Mouse (Mus musculus): ENCODE measurements around the gene Hbp1. TPM values are rescaled to one million over a fixed set of nuclear protein-coding genes. Genes with fewer than 3 reads are reported as not detected.

Hbp1 gene
- polyA plus RNA-seq, 1 experiment from 2014 or later = 112 TPM

DNA sequence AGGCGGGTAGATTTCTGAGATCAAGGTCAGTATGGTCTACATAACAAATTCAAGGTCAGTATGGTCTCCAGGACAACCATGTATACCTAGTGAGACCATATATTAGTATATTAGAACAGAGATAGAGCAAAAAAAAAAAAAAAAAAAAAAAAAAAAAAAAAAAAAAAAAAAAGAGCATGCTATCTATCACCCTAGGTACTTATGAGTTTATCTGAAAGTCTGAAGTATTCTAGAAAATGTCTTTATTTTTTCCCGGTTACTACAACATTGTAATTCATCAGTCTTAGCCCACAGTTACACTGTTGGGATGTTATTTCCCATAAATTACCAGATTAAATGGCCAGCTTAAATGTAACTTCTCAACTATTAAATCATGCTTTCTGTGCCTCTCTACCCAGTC lies 5.9 kb downstream of the Hbp1 start:
- no peaks in the 10 kb centered on the region for H3K27me3 ChIP-seq (replicated peaks; ENCODE audit: control insufficient read depth, insufficient read depth, low read length)
- 82% methylated on average over 2 of the region's 2 CpGs for whole genome bisulfite sequencing

DNA sequence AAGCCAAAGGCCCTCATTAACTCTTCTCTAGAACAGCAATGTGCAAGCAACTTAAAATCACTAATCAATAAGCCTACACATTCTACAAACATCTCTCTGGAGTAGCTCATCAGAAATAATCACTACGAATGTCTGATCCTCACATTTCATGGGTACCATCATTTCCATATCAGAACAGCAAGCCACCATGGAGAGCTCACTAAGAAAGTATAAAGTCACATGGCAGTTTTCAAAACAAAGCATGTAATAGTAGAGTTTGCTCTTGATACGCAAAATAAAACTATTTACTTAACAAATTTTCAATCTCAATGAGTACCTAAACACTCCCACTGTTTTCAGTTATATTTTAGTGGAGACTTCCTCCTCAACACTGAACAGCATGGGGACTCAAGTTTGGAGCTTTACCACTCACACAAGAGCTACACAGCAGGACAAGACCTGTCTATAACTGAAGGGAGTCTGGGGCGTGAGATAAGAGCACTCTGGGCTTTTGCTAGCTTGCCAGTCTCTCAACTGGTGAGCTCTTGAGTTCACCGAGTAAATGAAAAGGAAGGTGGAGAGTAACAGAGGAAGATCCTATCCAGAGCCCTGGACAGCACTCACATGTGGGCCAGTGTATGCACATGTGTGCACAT lies 7.2 kb downstream of the Hbp1 start:
- Histone ChIP-seq H3K4me3 (ENCODE audit: low read depth, low read length) (no peak overlapping the region), H3K4me2 (ENCODE audit: low read length) (no peak overlapping the region), H3K9ac (ENCODE audit: low read length) (no peak overlapping the region), H3K36me3 (ENCODE audit: control insufficient read depth, insufficient read depth, low read length) (peaks cover 54% of the 10 kb centered on the region), H3K9me3 (ENCODE audit: control insufficient read depth, low read length) (no peaks in the 10 kb centered on the region), H3K27me3 (replicated peaks; ENCODE audit: control insufficient read depth, insufficient read depth, low read length) (no peaks in the 10 kb centered on the region), H3K4me1 (replicated peaks; ENCODE audit: control insufficient read depth, insufficient read depth, low read length) (no peaks in the 10 kb centered on the region; the same call in 1 of the 2 replicates), H3K27ac (ENCODE audit: low read depth) (no peak overlapping the region)
- DNase-seq (ENCODE audit: low spot score) = no peak
- 92% methylated on average over 4 of the region's 4 CpGs for WGBS
- ATAC-seq (replicated peaks; ENCODE audit: low FRiP score, low TSS enrichment, low read depth) = no peak

More for the DNA sequence above, 5.9 kb downstream of the Hbp1 start:
- Histone ChIP-seq H3K4me2 (ENCODE audit: low read length) (no peak overlapping the region), H3K36me3 (ENCODE audit: control insufficient read depth, insufficient read depth, low read length) (peaks cover 42% of the 10 kb centered on the region), H3K27ac (ENCODE audit: low read depth) (no peak overlapping the region), H3K4me3 (ENCODE audit: low read depth, low read length) (no peak overlapping the region), H3K4me1 (replicated peaks; ENCODE audit: control insufficient read depth, insufficient read depth, low read length) (no peaks in the 10 kb centered on the region; the same call in 1 of the 2 replicates), H3K9me3 (ENCODE audit: control insufficient read depth, low read length) (no peaks in the 10 kb centered on the region), H3K9ac (ENCODE audit: low read length) (no peak overlapping the region)
- ATAC-seq (replicated peaks; ENCODE audit: low FRiP score, low TSS enrichment, low read depth) (no peak), DNase-seq (ENCODE audit: low spot score) (no peak)

DNA sequence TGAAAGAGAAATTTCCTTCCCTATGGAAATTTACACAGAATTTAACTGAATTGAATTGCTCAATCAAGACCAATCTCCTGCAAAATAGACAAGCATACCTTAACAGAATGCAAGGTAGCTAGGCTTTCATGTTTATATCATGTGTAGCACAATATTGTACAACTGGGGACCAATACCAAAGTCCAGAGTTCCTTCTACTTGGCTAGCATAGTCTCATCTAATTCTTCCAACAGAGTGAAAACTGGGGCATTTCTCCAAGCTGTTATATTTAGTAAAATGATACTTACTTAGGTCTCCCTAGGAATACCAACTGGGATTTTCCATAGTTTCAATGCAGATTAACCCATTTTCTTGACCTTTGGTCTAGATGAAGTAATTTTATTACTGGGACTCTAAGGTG lies 11.3 kb downstream of the Hbp1 start:
- DNase-seq (ENCODE audit: low spot score) (no peak), ATAC-seq (replicated peaks; ENCODE audit: low FRiP score, low TSS enrichment, low read depth) (no peak)
- no peak overlapping the region for H3K9ac ChIP-seq (ENCODE audit: low read length)
- no peak overlapping the region for H3K27ac ChIP-seq (ENCODE audit: low read depth)
- H3K9me3 ChIP-seq (ENCODE audit: control insufficient read depth, low read length) = no peaks in the 10 kb centered on the region
- no peak overlapping the region for H3K4me2 ChIP-seq (ENCODE audit: low read length)
- peaks cover 92% of the 10 kb centered on the region for H3K36me3 ChIP-seq (ENCODE audit: control insufficient read depth, insufficient read depth, low read length)
- H3K4me1 ChIP-seq (replicated peaks; ENCODE audit: control insufficient read depth, insufficient read depth, low read length) = no peaks in the 10 kb centered on the region
- H3K4me3 ChIP-seq (ENCODE audit: low read depth, low read length) = no peak overlapping the region
- no peaks in the 10 kb centered on the region for H3K27me3 ChIP-seq (replicated peaks; ENCODE audit: control insufficient read depth, insufficient read depth, low read length)

DNA sequence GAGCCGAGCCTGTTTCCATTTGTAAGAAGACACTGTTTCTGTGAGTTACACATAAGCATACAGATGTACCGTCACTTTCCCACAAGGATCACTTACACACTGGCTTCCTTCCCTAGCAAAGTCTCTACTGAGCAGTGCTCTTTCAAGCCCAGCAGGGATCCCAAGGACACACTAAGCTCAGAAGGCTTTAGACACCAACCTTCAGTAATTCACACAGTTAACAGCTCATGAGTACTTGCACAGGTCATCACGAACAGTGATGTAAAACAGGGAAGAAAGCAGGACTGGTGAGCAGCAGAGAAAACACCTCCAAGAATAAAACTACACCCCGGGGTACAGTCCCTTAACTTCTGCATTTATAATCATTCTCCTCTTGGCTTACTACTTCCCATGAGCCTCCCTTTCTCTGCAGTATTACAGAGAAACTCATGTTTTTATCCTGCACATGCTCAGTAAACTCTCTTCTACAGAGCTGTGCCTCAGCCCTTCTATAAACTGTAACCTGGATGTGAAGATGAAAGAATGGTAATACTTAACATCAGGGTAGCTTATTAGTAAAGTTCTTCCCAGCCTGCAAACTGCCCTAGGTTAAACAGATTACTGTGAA lies 11.8 kb downstream of the Hbp1 start:
- H3K4me3 ChIP-seq (ENCODE audit: low read depth, low read length) = no peak overlapping the region
- H3K36me3 ChIP-seq (ENCODE audit: control insufficient read depth, insufficient read depth, low read length) = peaks cover 92% of the 10 kb centered on the region
- ATAC-seq (replicated peaks; ENCODE audit: low FRiP score, low TSS enrichment, low read depth) = no peak
- H3K27me3 ChIP-seq (replicated peaks; ENCODE audit: control insufficient read depth, insufficient read depth, low read length) = no peaks in the 10 kb centered on the region
- no peaks in the 10 kb centered on the region for H3K4me1 ChIP-seq (replicated peaks; ENCODE audit: control insufficient read depth, insufficient read depth, low read length)
- WGBS = 91% methylated on average over 4 of the region's 4 CpGs
- no peak for DNase-seq (ENCODE audit: low spot score)
- no peak overlapping the region for H3K4me2 ChIP-seq (ENCODE audit: low read length)
- no peak overlapping the region for H3K27ac ChIP-seq (ENCODE audit: low read depth)
- no peak overlapping the region for H3K9ac ChIP-seq (ENCODE audit: low read length)
- H3K9me3 ChIP-seq (ENCODE audit: control insufficient read depth, low read length) = no peaks in the 10 kb centered on the region

DNA sequence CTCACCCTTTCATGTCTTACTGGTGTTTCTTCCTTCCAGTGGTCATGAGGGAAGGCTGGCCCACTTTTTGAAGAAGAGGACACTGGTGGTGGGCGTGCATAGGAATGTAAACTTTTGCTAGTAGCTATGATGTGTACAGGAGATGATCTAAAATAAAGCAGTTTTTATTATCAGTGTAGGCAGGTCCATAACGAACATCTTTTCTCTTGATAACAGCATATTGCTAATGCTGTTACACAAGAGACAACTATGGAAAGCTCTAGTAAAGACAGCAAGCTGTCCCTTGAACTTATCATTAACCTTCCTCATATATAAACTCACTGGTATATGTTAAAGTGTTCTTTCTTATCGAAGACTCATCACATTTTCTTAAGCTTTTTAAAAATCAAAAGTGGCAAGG lies 12.7 kb downstream of the Hbp1 start:
- Histone ChIP-seq H3K9me3 (ENCODE audit: control insufficient read depth, low read length) (no peaks in the 10 kb centered on the region), H3K27me3 (replicated peaks; ENCODE audit: control insufficient read depth, insufficient read depth, low read length) (no peaks in the 10 kb centered on the region), H3K27ac (ENCODE audit: low read depth) (no peak overlapping the region), H3K4me1 (replicated peaks; ENCODE audit: control insufficient read depth, insufficient read depth, low read length) (no peaks in the 10 kb centered on the region), H3K4me3 (ENCODE audit: low read depth, low read length) (no peak overlapping the region), H3K4me2 (ENCODE audit: low read length) (no peak overlapping the region), H3K36me3 (ENCODE audit: control insufficient read depth, insufficient read depth, low read length) (peaks cover 92% of the 10 kb centered on the region), H3K9ac (ENCODE audit: low read length) (no peak overlapping the region)
- 84% methylated on average over 3 of the region's 3 CpGs for WGBS
- no peak for DNase-seq (ENCODE audit: low spot score)
- ATAC-seq (replicated peaks; ENCODE audit: low FRiP score, low TSS enrichment, low read depth) = no peak

DNA sequence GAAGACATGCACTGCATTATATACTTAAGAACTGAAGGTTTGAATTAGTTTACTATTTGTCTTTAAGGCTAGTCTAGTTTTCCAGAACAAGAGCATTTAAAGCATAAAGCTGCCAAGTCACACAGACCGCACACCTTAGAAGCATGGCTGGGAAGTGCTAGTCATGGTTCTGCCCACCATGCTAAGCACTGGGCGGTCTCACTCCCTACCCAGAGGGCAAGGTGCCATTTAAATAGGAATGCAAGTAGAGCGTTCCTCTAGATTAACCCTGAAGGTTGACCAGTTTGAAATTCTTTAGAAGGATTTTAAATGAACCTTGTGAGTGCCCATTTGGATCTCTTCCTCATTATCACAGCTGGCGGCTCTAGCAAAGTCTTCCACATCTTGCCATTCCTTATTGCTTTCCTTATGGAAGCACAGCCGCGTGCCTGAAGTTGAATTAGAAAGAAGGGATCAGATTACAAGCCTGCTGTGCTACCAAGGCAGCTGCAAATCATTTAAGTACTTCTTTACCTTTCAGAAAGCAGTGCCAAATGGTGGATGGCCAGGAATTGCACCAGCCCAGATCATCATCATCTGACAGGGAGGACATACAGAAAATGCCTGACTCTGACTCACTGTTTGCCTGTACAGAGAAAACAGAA lies 13.6 kb downstream of the Hbp1 start:
- no peak overlapping the region for H3K9ac ChIP-seq (ENCODE audit: low read length)
- no peak overlapping the region for H3K4me3 ChIP-seq (ENCODE audit: low read depth, low read length)
- H3K4me2 ChIP-seq (ENCODE audit: low read length) = no peak overlapping the region
- H3K4me1 ChIP-seq (replicated peaks; ENCODE audit: control insufficient read depth, insufficient read depth, low read length) = no peaks in the 10 kb centered on the region
- no peaks in the 10 kb centered on the region for H3K9me3 ChIP-seq (ENCODE audit: control insufficient read depth, low read length)
- ATAC-seq (replicated peaks; ENCODE audit: low FRiP score, low TSS enrichment, low read depth) (no peak), DNase-seq (ENCODE audit: low spot score) (no peak)
- 43% methylated on average over 6 of the region's 6 CpGs for WGBS
- no peak overlapping the region for H3K27ac ChIP-seq (ENCODE audit: low read depth)
- no peaks in the 10 kb centered on the region for H3K27me3 ChIP-seq (replicated peaks; ENCODE audit: control insufficient read depth, insufficient read depth, low read length)
- peaks cover 91% of the 10 kb centered on the region for H3K36me3 ChIP-seq (ENCODE audit: control insufficient read depth, insufficient read depth, low read length)

DNA sequence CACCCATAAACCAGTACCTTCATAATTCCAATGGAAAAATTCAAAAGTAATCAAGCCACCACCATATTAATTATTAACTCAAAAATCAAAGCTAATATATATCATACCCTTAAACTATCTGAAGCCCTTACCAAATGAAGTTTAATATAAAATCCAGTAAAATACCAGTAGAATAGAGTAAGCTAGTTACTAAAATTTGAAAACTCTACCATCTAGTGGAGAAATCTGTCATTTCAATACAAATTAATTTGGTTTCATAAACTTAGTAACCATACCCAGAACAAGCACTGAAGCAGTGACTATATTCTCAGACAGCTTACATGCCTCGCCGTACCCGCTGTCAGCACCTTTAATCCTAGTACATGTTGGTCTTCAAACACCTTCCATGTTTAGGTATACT lies 18.5 kb downstream of the Hbp1 start:
- DNase-seq (ENCODE audit: low spot score) (no peak), ATAC-seq (replicated peaks; ENCODE audit: low FRiP score, low TSS enrichment, low read depth) (no peak)
- Histone ChIP-seq H3K36me3 (ENCODE audit: control insufficient read depth, insufficient read depth, low read length) (peaks cover 91% of the 10 kb centered on the region), H3K4me2 (ENCODE audit: low read length) (no peak overlapping the region), H3K27me3 (replicated peaks; ENCODE audit: control insufficient read depth, insufficient read depth, low read length) (no peaks in the 10 kb centered on the region), H3K4me1 (replicated peaks; ENCODE audit: control insufficient read depth, insufficient read depth, low read length) (no peaks in the 10 kb centered on the region; the same call in 1 of the 2 replicates), H3K27ac (ENCODE audit: low read depth) (no peak overlapping the region), H3K9me3 (ENCODE audit: control insufficient read depth, low read length) (no peaks in the 10 kb centered on the region), H3K4me3 (ENCODE audit: low read depth, low read length) (no peak overlapping the region), H3K9ac (ENCODE audit: low read length) (no peak overlapping the region)
- WGBS = 93% methylated on average over 3 of the region's 3 CpGs

DNA sequence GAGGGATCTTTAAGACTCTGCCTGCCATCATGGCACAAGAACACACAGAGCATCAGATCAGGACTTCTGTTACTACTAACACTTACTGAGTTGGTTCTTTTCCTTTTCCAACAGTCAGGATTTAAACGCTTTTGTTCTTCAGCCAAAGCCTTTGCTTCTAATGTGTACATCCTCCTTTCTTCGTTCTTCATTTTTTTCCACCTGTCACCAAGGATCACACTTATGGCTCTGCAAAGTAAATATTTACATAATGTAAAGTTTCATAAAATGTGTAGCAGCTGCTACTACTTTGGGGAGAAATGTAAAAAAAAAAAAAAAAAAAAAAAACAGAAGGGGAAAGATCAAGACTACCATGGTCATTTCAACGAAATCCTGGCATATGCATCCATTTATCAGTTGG lies 21.8 kb downstream of the Hbp1 start:
- H3K27ac ChIP-seq (ENCODE audit: low read depth) = no peak overlapping the region
- H3K9ac ChIP-seq (ENCODE audit: low read length) = no peak overlapping the region
- H3K4me1 ChIP-seq (replicated peaks; ENCODE audit: control insufficient read depth, insufficient read depth, low read length) = no peaks in the 10 kb centered on the region; the same call in 1 of the 2 replicates
- no peak overlapping the region for H3K4me3 ChIP-seq (ENCODE audit: low read depth, low read length)
- ATAC-seq (replicated peaks; ENCODE audit: low FRiP score, low TSS enrichment, low read depth) (no peak), DNase-seq (ENCODE audit: low spot score) (no peak)
- WGBS = 44% methylated on average over 3 of the region's 3 CpGs
- H3K36me3 ChIP-seq (ENCODE audit: control insufficient read depth, insufficient read depth, low read length) = peaks cover 87% of the 10 kb centered on the region
- H3K27me3 ChIP-seq (replicated peaks; ENCODE audit: control insufficient read depth, insufficient read depth, low read length) = no peaks in the 10 kb centered on the region
- H3K4me2 ChIP-seq (ENCODE audit: low read length) = no peak overlapping the region
- no peaks in the 10 kb centered on the region for H3K9me3 ChIP-seq (ENCODE audit: control insufficient read depth, low read length)
